Mouse (Mus musculus): Measurements from ENCODE around the gene Irx1.

Irx1 gene

GRCm38 (mm10) chr13:71963356-71964351 lies at the start of gene Irx1:
Gene Irx1 (minus strand): TSS chr13:71963723.
- peak; percentile 13 for DNase-seq (ENCODE audit: low read depth, low spot score)

GRCm38 (mm10) chr13:71979932-71980655 lies 16.6 kb upstream of the Irx1 start:
- DNase-seq (ENCODE audit: low read depth, low spot score): no peak

- DNase-seq (ENCODE audit: low read depth, low spot score): no peak
Measured at GRCm38 (mm10) chr13:71975753-71976152, 12.2 kb upstream of the Irx1 start.

- DNase-seq (ENCODE audit: low read depth, low spot score): no peak
Measured at GRCm38 (mm10) chr13:71968286-71968685, 4.8 kb upstream of the Irx1 start.

- DNase-seq (ENCODE audit: low read depth, low spot score): no peak
Measured at GRCm38 (mm10) chr13:71967341-71968250, 4.1 kb upstream of the Irx1 start.

- no peak for DNase-seq (ENCODE audit: low read depth, low spot score)
Measured at GRCm38 (mm10) chr13:71966631-71967030, 3.1 kb upstream of the Irx1 start.

- DNase-seq (ENCODE audit: low read depth, low spot score): no peak
Measured at GRCm38 (mm10) chr13:71964366-71964765, 843 bp upstream of the Irx1 start.

GRCm38 (mm10) chr13:71962661-71963355 lies 715 bp downstream of the Irx1 start:
- DNase-seq (ENCODE audit: low read depth, low spot score): no peak

- no peak for DNase-seq (ENCODE audit: low read depth, low spot score)
Measured at GRCm38 (mm10) chr13:71961891-71962660, 1.4 kb downstream of the Irx1 start.

GRCm38 (mm10) chr13:71960846-71961735 lies 2.4 kb downstream of the Irx1 start:
- no peak for DNase-seq (ENCODE audit: low read depth, low spot score)

- DNase-seq (ENCODE audit: low read depth, low spot score): no peak
Measured at GRCm38 (mm10) chr13:71960277-71960672, 3.2 kb downstream of the Irx1 start.

GRCm38 (mm10) chr13:71959361-71960276 lies 3.9 kb downstream of the Irx1 start:
- DNase-seq (ENCODE audit: low read depth, low spot score): peak; percentile 42

- DNase-seq (ENCODE audit: low read depth, low spot score): no peak
Measured at GRCm38 (mm10) chr13:71958651-71959050, 4.9 kb downstream of the Irx1 start.

GRCm38 (mm10) chr13:71957811-71958351 lies 5.6 kb downstream of the Irx1 start:
- no peak for DNase-seq (ENCODE audit: low read depth, low spot score)

GRCm38 (mm10) chr13:71957147-71957546 lies 6.4 kb downstream of the Irx1 start:
- peak; percentile 13 for DNase-seq (ENCODE audit: low read depth, low spot score)

- DNase-seq (ENCODE audit: low read depth, low spot score): peak; percentile 49
Measured at GRCm38 (mm10) chr13:71956481-71956880, 7.0 kb downstream of the Irx1 start.

- no peak for DNase-seq (ENCODE audit: low read depth, low spot score)
Measured at GRCm38 (mm10) chr13:71951966-71952365, 11.6 kb downstream of the Irx1 start.

- no peak for DNase-seq (ENCODE audit: low read depth, low spot score)
Measured at GRCm38 (mm10) chr13:71949859-71950258, 13.7 kb downstream of the Irx1 start.

Data from WW6 (cell line).